Comparison of ENCODE assay signal across 8 mouse cellular contexts in genomic region chr17:4907181-4907752, GRCm38 (mm10).
DNase-seq lines count a peak whose midpoint lies in the region; ATAC-seq and TF ChIP-seq lines count a peak whose summit lies in the region.

No protein-coding gene starts in this region.

- H3K27ac ChIP-seq in brown adipose tissue, adult 24 weeks (replicated peaks; ENCODE audit: low read depth, low read length), result peak overlapping the region; percentile 87
- peak overlapping the region; percentile 99 for H3K27ac ChIP-seq in forebrain, embryonic 14.5 days (ENCODE audit: low read depth, low read length)
- H3K27ac ChIP-seq in midbrain, embryonic 10.5 days (replicated peaks), result peak overlapping the region; percentile 89
- peak overlapping the region; percentile 97 for H3K27ac ChIP-seq in stomach, postnatal 0 days (replicated peaks)

- ATAC-seq in forebrain, embryonic 14.5 days, result peak; percentile 72
- ATAC-seq in stomach, postnatal 0 days (ENCODE audit: low FRiP score, low TSS enrichment), result no peak

- H3K9ac ChIP-seq in forebrain, embryonic 14.5 days (ENCODE audit: low read length), result peak overlapping the region; percentile 83
- no peak overlapping the region for H3K9ac ChIP-seq in stomach, postnatal 0 days (ENCODE audit: low read length)

- H3K36me3 ChIP-seq in forebrain, embryonic 14.5 days (ENCODE audit: control insufficient read depth, insufficient read depth, low read length), result no peaks in the 10 kb centered on the region
- no peaks in the 10 kb centered on the region for H3K36me3 ChIP-seq in midbrain, embryonic 10.5 days
- H3K36me3 ChIP-seq in stomach, postnatal 0 days (ENCODE audit: control insufficient read depth, insufficient read depth, low read length), result no peaks in the 10 kb centered on the region

- H3K4me1 ChIP-seq in brown adipose tissue, adult 24 weeks (ENCODE audit: control insufficient read depth, insufficient read depth, insufficient read length, low read length), result no peaks in the 10 kb centered on the region
- peaks cover 9% of the 10 kb centered on the region; the same call in 1 of the 2 replicates for H3K4me1 ChIP-seq in forebrain, embryonic 14.5 days (ENCODE audit: control insufficient read depth, insufficient read depth, low read length)
- peaks cover 21% of the 10 kb centered on the region for H3K4me1 ChIP-seq in midbrain, embryonic 10.5 days
- H3K4me1 ChIP-seq in stomach, postnatal 0 days (replicated peaks; ENCODE audit: control insufficient read depth, insufficient read depth), result no peaks in the 10 kb centered on the region

- no peaks in the 10 kb centered on the region for H3K9me3 ChIP-seq in forebrain, embryonic 14.5 days (replicated peaks; ENCODE audit: control insufficient read depth, low read length)
- no peaks in the 10 kb centered on the region for H3K9me3 ChIP-seq in midbrain, embryonic 10.5 days (replicated peaks)
- H3K9me3 ChIP-seq in stomach, postnatal 0 days (ENCODE audit: control insufficient read depth, low read length), result no peaks in the 10 kb centered on the region

- WGBS in forebrain, embryonic 14.5 days, result 0% methylated on average over 14 of the region's 14 CpGs
- under 1% methylated on average over 14 of the region's 14 CpGs for WGBS in midbrain, embryonic 10.5 days
- WGBS in stomach, postnatal 0 days, result under 1% methylated on average over 14 of the region's 14 CpGs

- intact Hi-C loops in left cerebral cortex, postnatal 14 days (cut with DNase I), result loop anchor here (2.0 to 5.0 kb wide), 2 partner anchors 130 to 524 kb away; no protein-coding TSS in a partner anchor

- no peaks in the 10 kb centered on the region for H3K27me3 ChIP-seq in forebrain, embryonic 14.5 days (replicated peaks; ENCODE audit: control insufficient read depth, insufficient read depth, low read length)
- H3K27me3 ChIP-seq in midbrain, embryonic 10.5 days (ENCODE audit: low read depth, poor library complexity, severe bottlenecking), result peaks cover 6% of the 10 kb centered on the region; the same call in 1 of the 2 replicates
- H3K27me3 ChIP-seq in stomach, postnatal 0 days (ENCODE audit: control insufficient read depth, insufficient read depth, low read length), result no peaks in the 10 kb centered on the region

- H3K4me2 ChIP-seq in forebrain, embryonic 14.5 days (ENCODE audit: low read length), result peak overlapping the region; percentile 72
- H3K4me2 ChIP-seq in stomach, postnatal 0 days (replicated peaks; ENCODE audit: low read depth), result peak overlapping the region; percentile 79

- H3K4me3 ChIP-seq in brown adipose tissue, adult 24 weeks (ENCODE audit: insufficient read depth, low read depth, low read length), result peak overlapping the region; percentile 78
- peak overlapping the region; percentile 49 for H3K4me3 ChIP-seq in forebrain, embryonic 14.5 days (ENCODE audit: low read depth, low read length)
- peak overlapping the region; percentile 62 for H3K4me3 ChIP-seq in midbrain, embryonic 10.5 days
- peak overlapping the region; percentile 53 for H3K4me3 ChIP-seq in stomach, postnatal 0 days (ENCODE audit: low read depth, low read length)

- TF ChIP-seq CTCF in stomach, postnatal 0 days (IDR thresholded peaks at IDR 0.05; ENCODE audit: low read depth), result no peak

- DNase-seq in ovary, postnatal 14 days (ENCODE audit: low spot score), result peak; percentile 35
- DNase-seq in ovary, postnatal 10 days (ENCODE audit: low spot score), result no peak
- peak; percentile 91 for DNase-seq in forebrain, embryonic 14.5 days (ENCODE audit: low spot score)
- DNase-seq in hindlimb bud, embryonic 11.5 days (ENCODE audit: extremely low spot score, low read depth, low spot score), result peak; percentile 41
- DNase-seq in left cerebral cortex, postnatal 14 days (ENCODE audit: low spot score in 2 of 2), result peak; percentile 53 to 67
- peak; percentile 70 for DNase-seq in midbrain, embryonic 10.5 days (ENCODE audit: low spot score)
- DNase-seq in stomach, postnatal 0 days (ENCODE audit: low spot score), result peak; percentile 30

- no peak for TF ChIP-seq EP300 in stomach, postnatal 0 days (optimal IDR thresholded peaks at IDR 0.05)
